Mouse (Mus musculus) liver, embryonic 14.5 days (tissue): ENCODE results near the gene Sgms2.

Experiments
- CTCF ChIP-seq: IDR thresholded peaks from 2 replicates; pipeline ENCODE4 v1.5.1; 2016; ENCODE audit warnings: antibody characterized with exemption, low read depth, control low read depth
- EP300 ChIP-seq: IDR thresholded peaks from 2 replicates; pipeline ENCODE4 v1.6.1; 2016; ENCODE audit warnings: antibody characterized with exemption, low read depth

GRCm38 (mm10) chr3:131340885-131341284 is 150.3 kb downstream of the Sgms2 start:
- TF ChIP-seq EP300 (no peak), CTCF (no peak)
